Mouse (Mus musculus) macrophage (primary cell): ENCODE measurements around the gene Cflar. TPM values are rescaled to one million over a fixed set of nuclear protein-coding genes. Genes with fewer than 3 reads are reported as not detected.
"Not testable (repeated sequence)": the region's sequence is repeated elsewhere in the genome, so short reads cannot be mapped to it uniquely, and the experiment has no call there.

Experiments
- H3K27ac ChIP-seq: fragments of 350-480 bp; formaldehyde crosslinking; 2 replicates; pipeline ENCODE4 v1.9.0; 2021
- H3K36me3 ChIP-seq: fragments of 350-480 bp; formaldehyde crosslinking; 2 replicates; pipeline ENCODE4 v1.9.0; 2021; ENCODE audit errors: inconsistent target
- H3K4me3 ChIP-seq: fragments of 350-480 bp; formaldehyde crosslinking; 2 replicates; pipeline ENCODE4 v1.9.0; 2021; ENCODE audit errors: inconsistent target
- H3K79me2 ChIP-seq: fragments of 350-480 bp; formaldehyde crosslinking; 2 replicates; pipeline ENCODE4 v1.9.0; 2021; ENCODE audit errors: inconsistent target
- WGBS: methylation state at CpG from one replicate; pipeline ENCODE4 v1.1.7; 2026; ENCODE audit warnings: inconsistent platforms; ENCODE audit not compliant: missing documents; 5-methylcytosine and 5-hydroxymethylcytosine counted together
- polyA plus RNA-seq: library from polyadenylated mRNA; stranded (reverse); fragments of 250-400 nt; gene quantifications from 3 replicates; pipeline ENCODE4 v1.2.4, GENCODE M21; 2018; ENCODE audit warnings: inconsistent platforms

Cflar gene
- polyA plus RNA-seq, 1 experiment from 2014 or later = 53.3 TPM

GRCm38 (mm10) chr1:58733636-58734035, 22.3 kb downstream of the Cflar start:
- Histone ChIP-seq H3K79me2 (peaks cover 93% of the 10 kb centered on the region), H3K27ac (no peak overlapping the region), H3K4me3 (no peak overlapping the region), H3K36me3 (peaks cover 52% of the 10 kb centered on the region)
- WGBS = 93% methylated on average over 2 of the region's 2 CpGs

DNA sequence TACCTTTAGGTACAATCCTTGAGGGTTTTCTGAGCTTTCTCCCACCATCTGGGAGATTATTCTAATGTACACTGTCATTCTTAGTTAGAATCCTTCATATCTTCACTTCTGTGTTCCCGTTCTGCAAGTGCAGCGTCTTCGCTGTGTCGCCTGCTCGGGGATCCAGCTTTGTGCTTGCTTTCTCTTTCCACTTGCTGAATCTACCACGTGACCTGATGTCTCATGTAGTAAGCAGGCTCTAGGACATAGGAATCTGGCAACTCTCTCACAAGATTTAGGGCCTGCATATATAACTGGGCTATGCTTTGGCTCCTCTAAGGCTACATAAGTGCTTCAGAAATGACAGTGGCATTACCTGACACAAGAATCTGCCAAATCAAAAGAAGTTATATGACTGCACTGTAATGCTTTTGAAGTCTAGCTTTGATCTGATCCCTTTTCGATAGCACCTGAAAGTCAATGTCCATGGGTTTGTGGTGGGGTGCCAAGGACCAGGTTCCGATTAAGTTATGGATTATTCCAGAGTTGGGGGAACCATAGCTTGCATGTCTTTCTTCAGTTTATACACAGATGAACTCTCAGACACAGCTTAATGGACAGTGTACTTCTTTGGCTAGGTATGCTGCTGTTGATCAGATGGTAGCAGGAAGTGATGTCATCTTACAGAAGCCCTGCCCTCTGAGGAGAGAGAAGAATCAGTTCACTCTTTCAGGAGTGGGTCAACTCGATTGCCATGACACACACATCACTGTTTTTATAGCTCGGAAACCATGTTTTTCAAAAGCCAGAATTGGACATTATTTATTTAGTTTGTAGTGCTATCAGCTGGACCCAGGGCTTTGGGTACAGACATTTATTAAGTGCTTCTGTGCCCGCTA, 23.0 kb downstream of the Cflar start:
- Histone ChIP-seq H3K4me3 (no peak overlapping the region), H3K27ac (no peak overlapping the region), H3K79me2 (peaks cover 91% of the 10 kb centered on the region), H3K36me3 (peaks cover 54% of the 10 kb centered on the region)
- WGBS = 93% methylated on average over 11 of the region's 11 CpGs

GRCm38 (mm10) chr1:58735962-58736361, 24.7 kb downstream of the Cflar start:
- WGBS = 95% methylated on average over 7 of the region's 7 CpGs
- Histone ChIP-seq H3K4me3 (no peak overlapping the region), H3K36me3 (peaks cover 64% of the 10 kb centered on the region), H3K27ac (no peak overlapping the region), H3K79me2 (peaks cover 89% of the 10 kb centered on the region)

DNA sequence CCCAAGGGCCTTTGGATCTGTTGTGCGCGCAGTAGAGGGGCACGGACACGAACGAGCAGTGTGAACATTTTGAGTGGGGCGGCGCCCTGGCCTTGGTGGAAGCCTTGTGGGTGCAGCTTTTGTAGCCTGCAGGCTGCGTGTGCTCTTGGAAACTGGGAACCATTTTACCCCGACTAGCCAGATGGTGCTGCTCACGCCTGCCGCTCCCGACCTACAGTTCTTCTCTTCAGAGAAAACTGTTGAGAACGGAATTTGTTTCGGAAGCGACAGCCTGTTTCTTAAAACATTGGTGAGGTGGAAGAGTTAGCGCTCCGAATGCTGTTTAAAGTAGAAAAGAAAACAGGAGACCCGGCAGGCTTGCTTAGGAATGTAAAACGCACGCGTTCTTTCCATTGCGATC, 25.7 kb downstream of the Cflar start:
- H3K79me2 ChIP-seq = peaks cover 80% of the 10 kb centered on the region
- no peak overlapping the region for H3K4me3 ChIP-seq
- H3K27ac ChIP-seq = no peak overlapping the region
- WGBS = 99% methylated on average over 21 of the region's 22 CpGs
- H3K36me3 ChIP-seq = peaks cover 71% of the 10 kb centered on the region

- no peak overlapping the region for H3K4me3 ChIP-seq
- 98% methylated on average over 7 of the region's 7 CpGs for WGBS
Measured at GRCm38 (mm10) chr1:58739529-58739928, 28.2 kb downstream of the Cflar start.

GRCm38 (mm10) chr1:58742571-58743021, 31.3 kb downstream of the Cflar start:
- WGBS = 17% methylated on average over 5 of the region's 5 CpGs
- Histone ChIP-seq H3K4me3 (no peak overlapping the region), H3K36me3 (peaks cover 57% of the 10 kb centered on the region), H3K79me2 (peaks cover 68% of the 10 kb centered on the region), H3K27ac (peak overlapping the region; percentile 97)

More at GRCm38 (mm10) chr1:58739529-58739928, 28.2 kb downstream of the Cflar start:
- Histone ChIP-seq H3K36me3 (peaks cover 65% of the 10 kb centered on the region), H3K79me2 (peaks cover 68% of the 10 kb centered on the region), H3K27ac (no peak overlapping the region)

GRCm38 (mm10) chr1:58743252-58743651, 31.9 kb downstream of the Cflar start:
- WGBS = 10% methylated on average over 6 of the region's 6 CpGs
- no peak overlapping the region for H3K4me3 ChIP-seq
- peaks cover 57% of the 10 kb centered on the region for H3K36me3 ChIP-seq
- peaks cover 68% of the 10 kb centered on the region for H3K79me2 ChIP-seq
- H3K27ac ChIP-seq = peak overlapping the region; percentile 97

DNA sequence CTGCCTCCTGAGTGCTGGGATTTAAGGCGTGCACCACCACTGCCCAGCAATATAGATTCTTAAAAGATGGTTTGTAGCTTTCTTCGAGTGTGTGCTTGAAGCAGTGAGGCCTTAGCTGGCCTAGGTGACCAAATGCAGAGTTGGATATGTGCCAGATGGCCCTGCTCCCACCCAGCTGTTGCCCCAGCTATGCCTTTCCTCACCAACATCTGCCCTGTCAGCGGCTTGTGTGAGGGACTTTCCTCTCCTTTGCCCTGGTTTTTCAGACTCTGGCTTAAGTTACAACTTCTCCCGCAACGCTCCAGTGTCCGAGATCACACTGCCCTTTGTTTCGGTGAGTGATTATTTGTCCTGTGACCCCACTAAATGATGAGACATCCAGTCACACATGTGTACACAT, 33.3 kb downstream of the Cflar start:
- WGBS = 91% methylated on average over 7 of the region's 7 CpGs
- peaks cover 61% of the 10 kb centered on the region for H3K36me3 ChIP-seq

DNA sequence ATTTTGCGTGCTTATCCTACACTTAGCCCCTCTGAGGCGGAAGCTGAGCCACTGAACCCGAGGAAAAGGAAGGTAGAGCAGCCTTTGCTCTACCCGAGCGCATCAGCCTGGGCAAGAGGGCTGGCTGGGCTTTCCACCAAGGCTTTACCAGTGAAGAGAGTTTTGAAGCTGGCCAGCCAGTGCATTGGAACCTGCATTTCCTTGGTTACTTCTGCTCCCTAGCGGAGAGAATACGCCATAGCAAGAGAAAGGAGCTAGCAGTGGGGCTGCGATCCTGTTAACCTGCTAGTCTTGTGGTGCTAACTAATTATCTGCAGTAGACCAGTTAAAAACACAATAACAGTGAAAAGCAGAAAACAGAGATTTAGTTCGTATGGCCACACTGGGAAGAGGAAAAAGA, 35.6 kb downstream of the Cflar start:
- H3K36me3 ChIP-seq = peaks cover 42% of the 10 kb centered on the region
- 91% methylated on average over 9 of the region's 9 CpGs for WGBS
- H3K27ac ChIP-seq = no peak overlapping the region
- peaks cover 57% of the 10 kb centered on the region for H3K79me2 ChIP-seq
- H3K4me3 ChIP-seq = no peak overlapping the region

More for the DNA sequence above, 33.3 kb downstream of the Cflar start:
- Histone ChIP-seq H3K79me2 (peaks cover 68% of the 10 kb centered on the region), H3K4me3 (no peak overlapping the region), H3K27ac (peak overlapping the region; percentile 97)

GRCm38 (mm10) chr1:58759451-58759850, 48.1 kb downstream of the Cflar start:
- no peak overlapping the region for H3K27ac ChIP-seq
- 93% methylated on average over 3 of the region's 3 CpGs for WGBS

DNA sequence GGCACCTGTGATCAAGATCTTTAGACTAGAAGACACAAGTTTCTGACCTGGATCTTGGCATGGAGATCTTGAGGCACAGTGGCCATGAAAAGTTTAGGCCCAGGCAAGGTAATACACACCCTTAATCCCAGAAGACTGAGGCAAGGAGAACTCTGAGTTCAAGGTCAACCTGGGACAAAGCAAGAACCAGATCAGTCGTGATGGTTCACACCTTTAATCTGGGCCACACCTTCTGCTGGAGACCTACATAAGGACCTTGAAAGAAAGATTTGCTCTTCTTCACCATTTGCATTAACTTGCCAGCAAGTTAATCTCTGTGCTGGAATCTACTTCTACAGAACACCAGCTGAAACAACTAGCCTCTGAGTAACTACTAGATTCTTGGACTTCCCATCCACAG, 49.3 kb downstream of the Cflar start:
- WGBS = 92% methylated on average over 1 of the region's 1 CpGs
- Histone ChIP-seq H3K79me2 (peaks cover 20% of the 10 kb centered on the region; the same call in 1 of the 2 replicates), H3K27ac (0 out of 2 replicates have a peak overlapping the region, but pooled peaks have one; percentile 77), H3K4me3 (no peak overlapping the region), H3K36me3 (peaks cover 18% of the 10 kb centered on the region)

More at GRCm38 (mm10) chr1:58759451-58759850, 48.1 kb downstream of the Cflar start:
- H3K36me3 ChIP-seq = peaks cover 30% of the 10 kb centered on the region
- no peak overlapping the region for H3K4me3 ChIP-seq
- H3K79me2 ChIP-seq = peaks cover 32% of the 10 kb centered on the region; the same call in 1 of the 2 replicates

DNA sequence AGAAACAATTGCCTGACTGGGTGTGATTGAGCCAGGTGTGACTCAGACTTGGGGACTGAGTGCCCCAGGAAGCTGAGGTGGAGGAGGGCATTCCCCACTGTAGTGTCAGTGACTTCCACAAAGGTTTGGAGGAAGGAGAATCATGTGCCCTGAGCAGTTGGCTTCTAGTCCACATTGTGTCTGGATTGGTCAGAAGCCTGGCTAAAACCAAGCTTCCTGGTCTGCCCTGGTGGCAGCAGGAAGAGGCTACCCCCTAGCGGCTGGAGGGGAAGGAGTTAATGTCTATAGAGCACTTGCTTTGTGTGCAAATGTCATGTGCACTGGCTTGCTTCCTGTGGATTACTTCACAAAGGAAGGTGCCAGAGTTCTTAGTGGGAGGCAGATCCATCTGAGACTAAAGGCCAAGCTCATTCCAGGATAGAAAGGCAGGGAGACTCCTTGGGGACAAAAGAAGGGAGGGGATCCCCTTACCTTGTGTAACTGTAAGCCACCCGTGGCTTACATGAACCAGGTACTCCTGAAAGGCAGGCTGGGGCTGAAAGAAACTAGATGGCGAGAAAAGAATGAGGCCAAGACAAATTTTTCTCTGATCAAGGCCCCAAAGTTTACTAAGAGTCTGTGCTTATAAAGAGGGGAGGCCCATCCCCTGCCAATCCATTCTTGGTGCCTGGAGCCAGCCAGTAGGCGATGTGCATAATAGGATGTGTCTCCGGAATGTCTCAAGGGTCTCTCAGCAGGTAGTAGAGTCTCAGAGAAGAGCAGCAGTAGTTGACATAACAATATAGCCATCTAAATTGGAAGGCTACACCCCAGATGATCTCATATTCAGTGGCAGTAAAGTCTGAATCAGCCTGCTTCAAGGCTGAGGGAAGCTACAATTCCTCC, 50.3 kb downstream of the Cflar start:
- H3K4me3 ChIP-seq = not testable (repeated sequence)
- Histone ChIP-seq H3K79me2 (peaks cover 11% of the 10 kb centered on the region; the same call in 1 of the 2 replicates), H3K36me3 (peaks cover 11% of the 10 kb centered on the region), H3K27ac (peak overlapping the region; percentile 77)
- 70% methylated on average over 5 of the region's 5 CpGs for WGBS

- Histone ChIP-seq H3K79me2 (peaks cover 6% of the 10 kb centered on the region; the same call in 1 of the 2 replicates), H3K27ac (no peak overlapping the region), H3K36me3 (peaks cover 7% of the 10 kb centered on the region; the same call in 1 of the 2 replicates), H3K4me3 (no peak overlapping the region)
- 92% methylated on average over 5 of the region's 5 CpGs for WGBS
Measured at GRCm38 (mm10) chr1:58762576-58762975, 51.3 kb downstream of the Cflar start.

GRCm38 (mm10) chr1:58766446-58766845, 55.1 kb downstream of the Cflar start:
- H3K79me2 ChIP-seq, H3K4me3 ChIP-seq, H3K27ac ChIP-seq, H3K36me3 ChIP-seq: not testable (repeated sequence)
- WGBS = 84% methylated on average over 4 of the region's 4 CpGs
